Mouse (Mus musculus): ENCODE results near the gene Cd47. TPM values are rescaled to one million over a fixed set of nuclear protein-coding genes. Genes with fewer than 3 reads are reported as not detected.

Gene Cd47
- polyA plus RNA-seq, 1 experiment from 2014 or later = 152 TPM

Other genes starting within 250 kb of the Cd47 start
- gene Ift57, start 101.3 kb upstream of the Cd47 start, polyA plus RNA-seq (2014; fragmentation: Nextera tagmentation; extraction: Ambion mirVana) = 39.1 and 41.8 TPM in 2 replicates